Mouse (Mus musculus): Measurements from ENCODE around the gene Fam43a.

- 0 out of 2 replicates have a peak, but pooled peaks have one; percentile 49 for TF ChIP-seq CTCF (IDR thresholded peaks at IDR 0.05; ENCODE audit: borderline replicate concordance, insufficient read depth, low read length)
- TF ChIP-seq POLR2A (IDR thresholded peaks at IDR 0.05; ENCODE audit: low read depth, low read length), result peak; percentile 100
Measured at GRCm38 (mm10) chr16:30599491-30600268, at the start of gene Fam43a.

All from embryonic fibroblast, embryonic 13.5 days (primary cell).